Mouse (Mus musculus) Patski (cell line): ENCODE measurements around the gene Ift88. TPM values are rescaled to one million over a fixed set of nuclear protein-coding genes. Genes with fewer than 3 reads are reported as not detected.

Experiments used
- ATAC-seq: fragments of 100-300 bp; one replicate; pipeline ENCODE4 v1.8.0; 2021
- CTCF ChIA-PET: fragments of 350-600 bp; sonication (Branson Sonifier 250); formaldehyde crosslinking; loops from one replicate; lab custom pipeline; 2022; ENCODE audit warnings: inconsistent platforms; lab: Charles Lee
- POLR2A ChIA-PET: fragments of 350-600 bp; sonication (Branson Sonifier 250); formaldehyde crosslinking; loops from one replicate; lab custom pipeline; 2022; ENCODE audit warnings: antibody characterized with exemption, inconsistent platforms; lab: Charles Lee
- DNase-seq: peaks from one replicate; pipeline ENCODE4 v3.0.0-alpha.2; 2011; ENCODE audit warnings: low read depth, low spot score
- H3K27me3 ChIP-seq: fragments of 371-371 bp; one replicate; pipeline ENCODE4 v1.5.1; 2021
- CTCF ChIP-seq: fragments of 100-300 bp; IDR thresholded peaks from one replicate; pipeline ENCODE4 v1.5.1; 2021
- in situ Hi-C: fragments of 300-500 bp; cut with MboI; formaldehyde crosslinking; loops from 3 replicates; pipeline ENCODE4 v1.11.1; 2018; ENCODE audit warnings: low pct_unique_long_range_greater_than_20kb, mixed read lengths
- polyA plus RNA-seq: library from polyadenylated mRNA; unstranded; gene quantifications from one replicate; pipeline ENCODE4 v1.2.3, GENCODE M21; 2021

The Ift88 gene
- polyA plus RNA-seq, 1 experiment from 2014 or later: 21.4 TPM

DNA sequence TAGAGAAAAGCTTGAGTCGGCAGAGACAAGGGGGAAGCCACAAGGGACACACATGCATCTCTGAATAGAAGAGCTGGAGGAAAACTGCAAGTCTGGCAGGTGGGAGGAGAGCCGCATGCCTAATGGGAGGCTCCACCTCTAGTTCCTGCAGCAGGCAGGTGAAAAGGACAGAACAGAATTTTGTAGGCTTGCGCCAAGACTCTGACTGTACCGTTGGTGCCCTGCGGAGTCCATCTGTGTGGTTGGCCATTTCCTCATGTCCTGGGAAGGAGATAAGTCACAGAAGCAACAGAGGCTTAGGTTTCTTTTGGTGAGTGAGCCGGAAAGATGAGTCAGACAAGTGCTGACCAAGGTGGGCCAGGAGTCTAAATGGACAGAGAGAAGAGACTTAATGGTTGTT is 79.9 kb downstream of the Ift88 start:
- no peaks in the 10 kb centered on the region for H3K27me3 ChIP-seq
- ATAC-seq (no peak), DNase-seq (no peak)
- in situ Hi-C loops: no loop called here
- POLR2A ChIA-PET: no interaction called here
- TF ChIP-seq CTCF: no peak
- CTCF ChIA-PET: no interaction called here

DNA sequence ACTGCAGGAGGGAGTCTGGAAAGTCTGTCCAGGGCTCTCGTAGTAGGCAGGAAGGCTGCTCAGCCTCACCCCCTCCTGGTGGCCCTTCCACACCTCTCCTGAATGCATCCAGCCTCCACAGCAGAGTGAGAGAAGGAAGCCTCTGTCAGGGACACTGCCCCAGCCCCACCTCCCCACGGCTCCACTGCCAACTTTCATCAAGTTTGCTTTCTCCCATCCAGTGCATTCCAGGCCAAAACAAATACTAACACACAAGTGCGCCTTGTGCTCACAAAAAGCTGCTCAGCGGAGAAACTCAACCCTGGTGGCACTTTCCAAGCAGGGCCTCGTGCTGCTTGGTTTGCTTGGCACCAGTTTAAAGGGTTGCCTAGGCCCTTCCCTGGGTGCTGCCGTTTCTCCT is 85.7 kb downstream of the Ift88 start:
- ChIA-PET POLR2A (no interaction called here), CTCF (no interaction called here)
- DNase-seq (no peak), ATAC-seq (no peak)
- TF ChIP-seq CTCF: no peak
- in situ Hi-C loops: no loop called here
- H3K27me3 ChIP-seq: no peaks in the 10 kb centered on the region

DNA sequence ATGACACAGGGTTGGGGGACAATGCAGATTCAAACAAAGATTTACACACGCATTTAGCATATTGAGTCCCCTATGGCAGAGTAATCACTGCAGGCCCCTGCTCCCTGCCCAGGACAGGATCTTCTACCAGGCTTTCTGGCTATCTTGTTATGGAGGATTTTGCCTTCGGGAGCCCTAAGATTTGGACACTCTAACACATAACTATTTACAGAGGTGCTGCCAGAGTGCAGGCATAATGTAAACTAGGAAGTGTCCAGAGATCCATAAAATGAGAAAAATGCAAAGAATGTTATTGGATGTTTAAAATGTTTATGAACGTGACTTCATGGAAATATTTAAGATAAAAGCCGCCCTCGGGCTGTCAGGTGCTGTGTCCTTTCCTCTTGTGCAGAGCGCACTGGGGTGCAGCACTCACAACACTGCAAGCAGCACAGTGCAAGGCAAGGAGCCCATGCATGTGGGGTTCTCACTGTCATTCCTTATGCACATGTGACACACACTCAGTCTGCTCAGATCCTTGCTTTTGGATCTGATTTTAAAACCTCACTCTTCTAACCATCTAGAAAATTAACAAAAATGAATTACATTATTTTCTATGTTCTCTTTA is 91.4 kb downstream of the Ift88 start:
- ChIA-PET POLR2A (no interaction called here), CTCF (no interaction called here)
- ATAC-seq (no peak), DNase-seq (no peak)
- in situ Hi-C loops: no loop called here
- no peaks in the 10 kb centered on the region for H3K27me3 ChIP-seq
- TF ChIP-seq CTCF: no peak

DNA sequence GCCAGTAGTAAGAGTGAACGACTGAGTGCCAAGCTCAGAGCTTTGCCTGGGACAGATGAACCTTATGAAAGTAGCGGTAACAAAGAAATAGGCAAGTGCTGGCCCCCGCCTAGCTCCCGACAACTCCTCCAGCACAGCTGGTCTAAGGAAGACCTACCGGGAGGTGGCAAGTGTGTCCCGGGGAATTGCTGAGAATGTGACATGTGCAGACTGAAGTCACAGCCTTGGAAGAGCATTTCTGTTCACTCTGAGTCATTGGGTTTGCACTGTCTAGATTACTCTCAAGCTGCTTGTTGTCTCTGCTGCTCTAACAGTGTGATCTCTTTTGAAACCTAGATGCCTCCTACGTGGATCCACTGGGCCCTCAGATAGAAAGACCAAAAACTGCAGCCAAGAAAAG is 93.1 kb downstream of the Ift88 start:
- H3K27me3 ChIP-seq: no peaks in the 10 kb centered on the region
- no peak for DNase-seq
- CTCF ChIA-PET: no interaction called here
- in situ Hi-C loops: no loop called here
- no peak for ATAC-seq
- TF ChIP-seq CTCF: no peak
- POLR2A ChIA-PET: no interaction called here

DNA sequence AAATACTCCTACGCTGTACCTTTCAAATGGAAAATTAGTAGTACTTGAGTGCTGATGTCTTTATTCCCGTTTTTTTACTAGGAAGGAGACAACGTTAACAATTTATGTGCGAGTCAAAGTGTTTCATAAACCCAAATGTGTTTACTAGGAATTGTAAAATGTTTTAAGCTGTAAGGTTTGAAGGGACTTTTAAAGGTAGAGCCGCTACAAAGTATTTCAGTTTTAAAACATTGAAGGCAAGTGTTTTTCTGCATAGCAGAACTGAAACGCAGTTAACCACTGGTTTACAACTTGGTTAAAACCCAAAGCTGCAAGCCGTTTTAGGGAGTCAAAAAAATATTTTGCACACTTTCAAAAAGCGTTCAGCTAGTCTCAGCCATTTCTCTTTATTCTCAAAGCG is 99.9 kb downstream of the Ift88 start:
- peaks cover 8% of the 10 kb centered on the region for H3K27me3 ChIP-seq
- no peak for ATAC-seq
- ChIA-PET CTCF (interaction anchor here (1.6 kb wide), 1 partner anchor 16 kb away, joined by 3 read pairs; no protein-coding TSS in a partner anchor), POLR2A (no interaction called here)
- no peak for TF ChIP-seq CTCF
- in situ Hi-C loops: no loop called here
- DNase-seq: no peak

DNA sequence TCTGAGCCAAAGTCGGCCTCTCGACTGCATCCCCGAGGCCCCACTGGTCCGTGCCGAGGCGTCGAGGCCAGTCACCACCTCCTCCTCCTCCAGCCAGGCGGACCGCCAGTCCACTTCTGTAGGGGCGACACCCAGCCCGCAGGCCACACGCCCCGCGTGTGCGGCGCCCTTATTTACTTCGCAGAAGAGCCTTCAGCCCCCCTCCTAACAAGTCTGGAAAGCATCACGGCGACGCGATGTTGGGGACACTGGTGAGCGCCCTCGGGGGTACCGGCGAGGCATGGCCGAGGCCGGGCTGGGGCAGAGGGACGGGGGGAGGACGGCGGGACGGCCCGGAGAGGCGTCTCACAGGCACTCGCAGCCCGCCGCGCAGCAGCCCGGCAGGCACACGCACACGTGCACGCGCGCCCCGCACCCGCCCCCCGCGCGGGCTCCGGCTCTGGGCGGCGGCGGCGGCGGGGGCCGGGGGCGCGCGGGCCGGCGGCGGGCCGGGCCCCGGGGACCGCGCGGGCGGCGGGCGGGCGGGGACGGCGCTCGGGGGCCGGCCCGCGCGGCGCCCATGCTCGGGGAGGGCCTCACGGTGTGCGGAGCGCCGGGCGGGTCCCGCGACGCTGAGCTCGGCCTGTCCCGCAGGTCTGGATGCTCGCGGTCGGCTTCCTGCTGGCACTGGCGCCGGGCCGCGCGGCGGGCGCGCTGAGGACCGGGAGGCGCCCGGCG is 101.0 kb downstream of the Ift88 start, which contains the start of gene Il17d:
Gene Il17d (plus strand): TSS at position 107 of the 717 bp plus-strand sequence.
- in situ Hi-C loops: loop anchor here (5.0 kb wide), 1 partner anchor 82 kb away; no protein-coding TSS in a partner anchor
- ChIA-PET POLR2A (no interaction called here), CTCF (no interaction called here)
- H3K27me3 ChIP-seq: peaks cover 8% of the 10 kb centered on the region
- DNase-seq: no peak
- no peak for TF ChIP-seq CTCF
- ATAC-seq: peak; percentile 28

DNA sequence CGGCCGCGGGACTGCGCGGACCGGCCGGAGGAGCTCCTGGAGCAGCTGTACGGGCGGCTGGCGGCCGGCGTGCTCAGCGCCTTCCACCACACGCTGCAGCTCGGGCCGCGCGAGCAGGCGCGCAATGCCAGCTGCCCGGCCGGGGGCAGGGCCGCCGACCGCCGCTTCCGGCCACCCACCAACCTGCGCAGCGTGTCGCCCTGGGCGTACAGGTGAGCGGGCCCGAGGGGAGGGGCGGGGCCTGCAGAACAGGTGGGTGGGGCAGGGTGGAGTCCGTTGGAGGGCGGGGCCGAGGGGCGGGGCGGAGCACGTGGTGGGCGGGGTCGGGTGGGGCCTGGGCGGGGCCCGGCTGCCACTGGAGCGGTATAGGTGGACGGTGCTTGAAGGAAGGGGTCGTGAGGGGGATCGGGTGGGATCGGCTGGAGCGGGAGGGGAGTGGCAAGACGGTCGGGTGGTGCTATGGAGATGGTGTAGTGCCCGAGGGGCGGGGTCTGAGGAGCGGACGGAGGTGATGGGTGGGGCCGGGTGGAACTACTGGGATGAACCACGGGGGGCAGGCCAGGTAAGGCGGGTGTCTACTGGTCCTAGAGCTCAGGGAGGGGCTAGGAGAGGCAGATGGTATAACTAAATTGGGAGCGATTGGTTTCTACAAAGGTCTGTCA is 101.7 kb downstream of the Ift88 start:
- ChIA-PET POLR2A (no interaction called here), CTCF (no interaction called here)
- TF ChIP-seq CTCF: no peak
- in situ Hi-C loops: loop anchor here (5.0 kb wide), 1 partner anchor 82 kb away; no protein-coding TSS in a partner anchor
- DNase-seq (no peak), ATAC-seq (peak; percentile 72)
- peaks cover 8% of the 10 kb centered on the region for H3K27me3 ChIP-seq

DNA sequence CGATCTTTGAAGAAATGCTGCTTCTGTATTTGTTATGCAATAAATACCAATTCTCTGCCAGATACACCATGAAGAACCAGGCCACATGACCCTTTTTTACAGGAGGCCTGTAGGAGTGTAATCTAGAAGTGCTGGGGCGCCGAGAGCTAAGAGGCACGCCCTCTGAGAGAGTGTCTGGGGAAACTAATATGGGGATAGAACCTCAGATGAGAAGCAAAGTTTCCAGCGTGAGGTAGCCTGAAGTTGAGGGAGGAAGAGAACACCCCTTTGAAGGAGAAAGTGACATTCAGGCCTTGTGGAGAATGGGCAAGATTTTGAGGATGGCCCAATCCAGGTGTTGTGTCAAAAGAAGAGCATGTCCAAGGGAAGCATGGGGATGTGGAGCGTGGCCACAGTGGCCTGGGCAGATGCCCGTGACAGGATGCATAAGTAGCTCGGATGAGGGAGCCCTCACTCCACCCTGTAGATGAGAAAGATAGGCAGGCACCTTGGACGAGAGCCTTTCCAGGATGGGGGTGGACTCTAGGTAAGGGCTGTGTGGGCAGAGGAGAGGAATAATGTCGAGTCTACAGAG is 102.3 kb downstream of the Ift88 start:
- in situ Hi-C loops: loop anchor here (5.0 kb wide), 1 partner anchor 81 kb away; no protein-coding TSS in a partner anchor
- TF ChIP-seq CTCF: no peak
- ChIA-PET POLR2A (no interaction called here), CTCF (no interaction called here)
- ATAC-seq: no peak
- DNase-seq: no peak
- peaks cover 8% of the 10 kb centered on the region for H3K27me3 ChIP-seq

DNA sequence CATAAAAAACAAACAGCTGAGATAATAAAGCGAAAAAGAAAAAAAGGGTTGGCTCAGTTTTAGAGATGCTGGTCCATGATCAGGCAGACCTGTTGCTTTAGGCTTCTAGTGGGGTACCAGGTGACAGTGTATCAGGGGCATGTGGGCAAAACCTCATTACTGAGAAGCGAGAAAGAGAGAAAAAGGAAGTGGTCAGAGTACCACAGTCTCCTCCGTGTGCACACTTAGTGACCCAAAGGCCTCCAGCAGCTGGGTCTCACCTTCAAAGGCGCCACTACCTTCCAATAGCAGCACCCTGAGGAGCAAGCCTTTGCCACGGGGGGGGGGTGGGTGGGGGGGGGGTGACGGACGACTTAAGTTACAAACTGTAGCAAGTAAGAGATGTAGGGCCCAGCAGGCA is 103.3 kb downstream of the Ift88 start:
- ChIA-PET POLR2A (no interaction called here), CTCF (no interaction called here)

DNA sequence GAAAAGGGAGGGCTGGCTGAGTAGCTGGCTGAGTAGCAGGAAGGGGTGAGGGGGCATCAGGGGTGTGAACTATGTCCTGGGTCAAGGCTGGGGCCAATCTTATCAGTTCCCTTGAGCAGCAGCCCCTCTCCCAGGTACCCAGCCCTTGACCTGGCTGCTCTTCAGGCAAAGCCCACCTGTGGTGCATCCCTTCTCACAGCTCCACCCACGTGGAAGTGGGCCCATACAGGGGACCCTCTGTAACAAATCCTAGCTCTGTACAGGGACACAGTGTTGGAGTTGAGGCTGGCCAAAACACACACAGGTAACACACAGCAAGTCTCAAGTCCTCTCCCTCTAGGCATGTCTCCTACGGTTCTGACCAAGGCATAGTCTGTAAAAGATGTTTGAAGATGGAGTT is 103.7 kb downstream of the Ift88 start:
- no peak for DNase-seq
- ChIA-PET POLR2A (interaction anchor here (0.6 kb wide), 1 partner anchor 55 kb away, joined by 7 read pairs; no protein-coding TSS in a partner anchor), CTCF (interaction anchor here (1.0 kb wide), 1 partner anchor 28 kb away, joined by 3 read pairs; no protein-coding TSS in a partner anchor)
- no peak for TF ChIP-seq CTCF
- in situ Hi-C loops: loop anchor here (5.0 kb wide), 1 partner anchor 80 kb away; no protein-coding TSS in a partner anchor
- ATAC-seq: no peak
- peaks cover 8% of the 10 kb centered on the region for H3K27me3 ChIP-seq

More for the DNA sequence above, 103.3 kb downstream of the Ift88 start:
- peaks cover 8% of the 10 kb centered on the region for H3K27me3 ChIP-seq
- in situ Hi-C loops: loop anchor here (5.0 kb wide), 1 partner anchor 80 kb away; no protein-coding TSS in a partner anchor
- ATAC-seq (no peak), DNase-seq (no peak)
- TF ChIP-seq CTCF: no peak
